Mouse (Mus musculus) thymus, postnatal 25 days (tissue): ENCODE results near the gene Arhgap15.

Experiments
- DNase-seq: peaks from one replicate; pipeline ENCODE4 v3.0.0; 2022

The Arhgap15 gene

DNA sequence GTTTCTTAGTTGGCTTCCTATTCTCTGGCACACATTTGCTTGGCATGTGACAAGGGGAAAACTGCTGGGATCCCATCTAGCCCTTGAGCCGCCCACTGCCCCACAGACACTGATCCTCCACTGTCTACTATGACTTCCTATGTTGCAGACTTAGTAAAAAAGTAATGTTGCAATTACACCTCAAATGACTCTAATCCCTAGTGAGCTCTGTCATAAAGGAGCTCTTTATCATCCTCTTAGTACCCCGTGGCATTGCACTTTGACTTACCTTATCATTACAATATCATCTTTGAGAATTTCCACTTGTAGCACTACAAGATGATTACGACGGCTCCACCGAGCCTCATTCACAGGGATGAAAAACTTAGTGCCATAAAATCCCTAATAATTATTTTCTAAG is 190.6 kb downstream of the Arhgap15 start:
- no peak for DNase-seq

DNA sequence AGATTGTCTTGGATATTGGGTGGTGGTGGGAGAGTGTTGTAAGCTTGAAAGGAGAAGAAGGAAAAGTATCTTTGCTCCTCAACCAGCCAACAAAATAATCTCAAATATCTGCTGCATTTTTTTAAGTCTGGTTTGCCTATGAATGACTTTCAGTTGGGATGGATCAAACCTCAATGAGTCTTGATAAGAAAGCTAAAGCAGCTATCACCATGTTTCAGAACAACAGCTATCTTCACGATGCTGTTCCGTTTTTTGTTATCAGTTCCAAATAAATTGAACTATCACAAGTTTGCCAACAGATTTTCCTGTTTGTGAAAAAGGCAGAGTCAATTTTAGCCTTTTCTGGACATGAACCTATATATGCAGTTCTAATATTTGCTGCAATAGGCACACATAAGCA is 197.1 kb downstream of the Arhgap15 start:
- DNase-seq = no peak

DNA sequence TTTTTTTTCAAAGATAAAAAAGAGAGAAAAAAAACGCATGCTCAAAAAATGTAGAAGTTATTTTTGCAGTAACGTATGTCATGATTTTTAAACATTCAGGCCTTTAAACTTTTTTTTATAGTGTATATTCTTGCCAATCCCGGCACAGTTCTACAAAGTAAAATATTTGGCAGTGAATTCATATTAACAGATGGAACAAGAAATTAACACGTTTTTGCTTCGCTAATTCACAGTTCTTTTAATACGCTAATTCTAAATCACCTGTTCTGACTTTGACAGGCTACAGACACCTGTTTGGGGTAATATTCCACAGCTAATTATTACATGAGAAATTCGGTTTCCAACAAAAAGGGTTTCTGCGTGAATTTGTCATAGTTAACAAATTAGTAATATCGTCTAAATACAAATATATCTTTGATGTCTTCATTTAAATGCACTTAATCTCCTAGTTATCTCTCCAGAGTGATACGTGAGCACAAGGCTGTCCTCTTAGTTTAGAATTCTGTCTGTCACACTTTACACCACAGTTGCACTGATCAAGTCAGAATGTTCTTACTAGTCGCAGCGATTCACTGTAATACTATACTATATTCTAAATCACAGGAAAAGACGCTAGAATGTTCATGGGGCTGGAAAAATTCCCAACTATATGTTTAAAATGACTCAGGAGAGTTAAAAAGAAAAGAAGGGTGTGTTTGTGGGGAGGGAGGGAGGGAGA is 201.3 kb downstream of the Arhgap15 start:
- DNase-seq = no peak

DNA sequence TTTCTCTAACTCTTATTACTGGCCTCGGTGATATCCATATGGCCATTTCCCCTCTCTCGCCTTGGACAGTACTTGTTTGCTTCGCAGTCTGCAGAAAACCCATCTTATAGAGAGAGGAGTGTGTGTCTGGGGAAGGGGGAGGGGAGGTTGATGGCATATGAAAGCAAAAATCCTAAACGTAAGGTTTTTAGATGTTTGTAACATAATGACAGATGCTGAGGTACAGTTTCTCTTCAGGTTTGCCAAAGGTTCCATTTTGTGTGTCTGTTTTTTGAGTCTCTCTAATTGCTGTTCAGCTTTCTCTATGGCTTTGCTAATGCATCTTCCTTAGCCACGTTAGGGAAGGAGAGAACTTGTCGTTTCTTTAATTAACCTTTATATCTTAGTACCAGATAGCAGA is 202.1 kb downstream of the Arhgap15 start:
- no peak for DNase-seq

DNA sequence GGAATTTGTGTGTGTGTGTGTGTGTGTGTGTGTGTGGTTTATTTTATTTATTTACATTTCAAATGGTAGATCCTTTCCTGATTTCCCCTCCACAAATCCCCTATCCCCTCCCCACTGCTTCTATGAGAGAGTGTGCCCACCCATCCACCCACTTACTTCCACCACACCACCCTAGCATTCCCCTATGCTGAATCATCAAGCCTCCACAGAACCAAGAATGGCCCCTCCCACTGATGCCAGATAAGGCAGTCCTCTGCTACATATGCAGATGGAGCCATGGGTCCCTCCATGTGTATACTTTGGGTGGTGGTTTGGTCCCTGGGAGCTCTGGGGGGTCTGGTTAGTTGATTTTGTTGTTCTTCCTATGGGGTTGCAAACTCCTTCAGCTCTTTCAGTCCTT is 210.6 kb downstream of the Arhgap15 start:
- DNase-seq = no peak

DNA sequence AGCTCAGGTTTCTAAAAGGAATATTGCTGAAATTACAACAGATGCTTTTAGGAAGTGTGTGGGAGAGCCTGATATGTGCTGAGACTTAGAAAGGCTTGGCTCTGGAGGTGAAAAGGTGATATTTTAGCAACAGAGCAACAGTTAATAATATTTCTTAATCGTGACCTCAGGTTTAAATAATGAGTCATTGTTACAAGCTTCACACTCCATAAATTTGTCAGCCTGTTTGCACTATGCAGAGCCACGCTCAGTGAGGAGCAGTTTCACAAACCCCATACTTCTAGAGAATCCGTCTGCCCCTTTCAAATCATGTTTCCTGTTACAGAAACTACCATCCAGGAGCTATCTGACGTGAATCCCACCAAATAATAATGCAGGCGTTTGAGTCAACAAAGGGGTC is 213.8 kb downstream of the Arhgap15 start:
- DNase-seq = no peak

DNA sequence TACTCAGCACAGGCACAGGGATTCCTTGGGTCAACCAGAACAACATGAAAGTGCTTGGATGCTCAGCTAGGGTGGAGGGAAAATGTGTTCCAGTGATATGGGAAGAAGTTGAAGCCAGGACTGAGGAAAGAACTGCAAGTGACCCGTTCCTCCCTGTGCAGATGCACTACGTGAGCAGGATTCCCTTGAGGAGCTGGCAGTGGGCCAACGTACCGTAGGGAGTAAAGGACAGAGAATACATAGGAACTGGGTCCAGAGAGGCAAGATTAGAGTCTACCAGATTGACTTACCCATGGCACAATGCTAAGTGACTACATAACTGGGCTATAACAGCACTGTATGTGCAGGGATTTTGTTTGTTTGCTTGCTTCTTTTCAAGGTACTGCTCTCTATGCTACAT is 220.0 kb downstream of the Arhgap15 start:
- no peak for DNase-seq

DNA sequence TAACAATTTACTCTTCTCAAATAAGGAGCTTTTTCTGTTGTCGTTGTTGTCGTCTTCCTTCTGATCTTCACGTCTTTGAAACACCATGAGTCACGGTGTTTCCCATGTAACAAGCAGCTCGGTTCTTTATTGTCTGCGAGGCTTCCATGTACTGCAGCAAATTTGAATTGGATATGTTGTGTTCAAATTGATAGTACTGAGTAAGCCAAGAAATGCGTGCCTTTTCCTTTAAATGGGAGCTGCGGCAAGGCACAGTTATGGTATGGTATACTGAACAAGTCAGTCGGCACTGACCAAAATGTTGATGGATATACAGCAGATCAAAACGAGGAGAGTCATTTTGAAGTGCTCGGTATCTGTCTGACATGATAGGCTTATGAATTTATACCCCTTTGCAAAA is 229.1 kb downstream of the Arhgap15 start:
- DNase-seq = no peak

DNA sequence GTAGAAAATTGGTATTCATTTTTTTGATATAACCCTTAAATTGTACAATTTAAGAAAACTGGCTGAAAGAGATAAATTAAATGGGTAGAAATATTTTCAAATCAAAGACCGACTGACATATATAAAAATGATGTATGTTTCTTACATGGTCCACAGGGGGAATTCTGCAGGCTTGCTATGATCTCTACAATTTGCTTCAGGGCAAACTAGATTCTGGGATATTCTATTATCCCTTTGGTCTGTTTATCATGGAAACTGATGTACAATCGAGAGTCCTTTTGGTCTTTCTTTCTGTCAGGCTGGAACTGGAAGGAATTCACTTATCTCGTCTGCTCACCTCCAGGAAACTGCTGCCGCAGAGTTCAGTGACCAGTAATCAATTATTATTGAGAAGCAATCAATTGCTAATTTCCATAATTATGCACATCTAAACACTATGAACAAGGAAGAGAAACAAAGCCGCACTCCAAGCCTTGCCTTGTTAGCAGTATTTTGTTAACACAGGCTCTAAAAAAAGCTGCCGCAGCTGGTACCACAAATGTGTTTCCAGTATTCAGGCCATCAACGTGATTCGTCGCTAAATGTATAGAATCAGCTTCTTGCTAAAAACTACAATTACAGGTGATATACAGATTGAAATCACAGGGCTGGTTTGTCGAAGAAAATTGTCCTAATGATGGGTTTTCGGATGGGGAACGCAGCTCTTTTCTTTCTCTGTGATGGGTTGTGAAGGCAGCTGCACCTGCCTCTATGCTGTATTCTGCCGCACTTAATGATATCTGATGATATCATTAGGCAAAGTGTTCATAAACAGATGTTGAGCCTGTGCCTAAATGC is 229.8 kb downstream of the Arhgap15 start:
- DNase-seq = no peak

DNA sequence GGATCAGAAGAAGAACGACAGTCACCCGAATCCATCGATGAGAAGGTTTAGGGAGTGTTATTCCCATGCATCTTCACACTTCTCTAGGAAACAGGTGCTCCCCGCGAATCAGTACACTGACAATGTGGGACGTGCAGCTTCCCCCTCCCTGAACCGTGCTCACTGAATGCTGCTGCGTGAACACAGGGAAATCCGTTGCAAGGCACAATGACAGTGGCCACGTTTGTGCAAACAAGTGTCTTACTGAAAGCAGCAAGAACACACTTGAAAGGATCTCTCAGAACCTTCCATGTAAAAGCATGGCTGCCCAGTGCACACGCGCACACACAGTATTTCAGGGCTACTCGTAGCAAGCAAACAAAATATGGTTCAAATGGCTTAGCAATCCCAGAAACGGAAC is 237.4 kb downstream of the Arhgap15 start:
- DNase-seq = no peak

DNA sequence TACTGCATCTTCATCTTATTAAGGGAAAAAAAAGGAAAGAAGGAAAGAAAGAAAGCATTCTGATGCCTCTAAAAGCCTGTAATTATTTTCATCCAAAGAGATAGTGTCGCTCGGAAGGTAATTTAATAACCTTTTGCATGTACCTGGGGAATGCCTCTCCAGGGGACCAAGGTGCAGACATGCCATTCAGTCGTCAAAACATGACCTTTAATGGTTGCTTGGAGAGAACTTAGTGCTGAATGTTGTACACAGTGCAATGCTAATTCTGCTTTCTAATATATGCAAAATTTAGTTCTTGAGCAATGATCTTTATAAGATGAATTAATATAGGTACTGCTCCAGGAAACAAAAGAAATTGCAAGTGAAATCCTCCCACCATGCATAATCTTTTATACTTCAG is 239.3 kb downstream of the Arhgap15 start:
- no peak for DNase-seq

DNA sequence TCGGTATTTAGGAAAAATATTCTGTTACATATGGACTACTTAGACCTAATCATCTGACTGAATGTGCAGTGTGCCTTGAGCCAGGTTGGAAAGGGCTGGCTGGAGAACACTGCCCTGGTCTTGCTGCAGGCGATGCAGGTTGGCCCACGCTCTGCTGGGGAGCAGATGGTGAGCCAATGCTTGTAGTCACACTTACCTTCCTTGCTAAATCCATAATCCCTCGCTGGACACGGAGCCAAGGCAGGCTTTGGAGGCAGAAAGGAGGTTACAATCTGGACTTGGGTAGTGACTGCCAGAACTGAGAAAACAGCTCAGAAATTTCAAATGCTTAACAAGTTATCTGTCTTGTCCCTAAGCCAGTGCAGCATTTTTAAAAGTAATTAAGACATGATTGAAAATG is 241.2 kb downstream of the Arhgap15 start:
- no peak for DNase-seq

DNA sequence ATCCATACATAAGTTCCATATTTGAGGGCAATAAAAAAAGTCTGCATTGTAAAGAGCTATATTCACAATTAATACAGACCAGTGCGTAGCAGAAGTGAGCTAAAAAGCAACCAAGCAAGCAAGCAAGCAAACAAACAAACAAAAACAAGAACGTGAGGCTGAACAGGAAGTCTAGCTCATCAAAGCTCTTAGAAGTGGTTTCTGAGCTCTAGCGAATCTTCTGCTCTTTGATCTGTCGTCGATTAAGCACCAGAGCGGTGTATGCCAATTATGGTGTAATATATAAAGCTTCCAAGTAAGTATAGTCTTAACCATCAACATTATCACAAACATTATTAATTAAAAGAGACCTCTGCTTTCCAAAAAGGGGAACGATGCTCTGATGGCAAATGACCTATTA is 243.9 kb downstream of the Arhgap15 start:
- no peak for DNase-seq

DNA sequence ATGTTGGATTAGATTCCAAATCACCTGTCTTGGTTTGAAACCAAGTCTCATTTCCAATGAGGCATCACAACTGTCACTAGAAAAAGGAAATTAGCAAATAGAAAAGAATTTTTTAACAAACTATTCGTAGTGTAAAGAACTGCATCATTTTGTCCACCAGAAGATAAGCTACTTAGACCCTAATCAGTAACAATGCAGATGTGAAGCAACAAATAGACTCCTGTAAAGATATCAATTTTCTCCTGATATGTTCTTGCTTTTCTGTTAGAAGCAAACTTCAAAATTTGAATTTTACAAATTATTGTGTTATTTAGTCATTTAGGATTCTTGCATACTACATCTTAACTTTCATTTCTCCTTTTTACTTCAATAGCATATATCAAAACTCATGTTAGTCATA is 253.8 kb downstream of the Arhgap15 start:
- no peak for DNase-seq

DNA sequence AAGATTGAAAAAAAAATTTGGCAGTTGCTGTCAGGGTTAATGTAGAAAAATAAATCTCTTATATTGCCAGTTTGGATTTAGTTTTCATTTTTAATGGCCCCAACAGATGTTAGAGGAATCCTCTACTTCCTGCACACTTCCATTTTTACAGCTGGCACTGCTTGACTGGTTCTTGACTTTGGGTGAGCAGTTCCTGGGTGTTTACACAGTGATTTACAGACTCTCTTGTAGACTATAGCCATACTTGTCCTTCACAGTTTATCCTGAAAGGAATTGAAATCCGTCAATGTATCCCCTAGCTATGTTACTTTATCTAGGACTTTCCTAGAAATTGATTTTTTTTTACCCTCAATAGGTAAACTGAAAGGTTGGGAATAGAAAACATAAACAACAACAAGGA is 261.6 kb downstream of the Arhgap15 start:
- DNase-seq = no peak

DNA sequence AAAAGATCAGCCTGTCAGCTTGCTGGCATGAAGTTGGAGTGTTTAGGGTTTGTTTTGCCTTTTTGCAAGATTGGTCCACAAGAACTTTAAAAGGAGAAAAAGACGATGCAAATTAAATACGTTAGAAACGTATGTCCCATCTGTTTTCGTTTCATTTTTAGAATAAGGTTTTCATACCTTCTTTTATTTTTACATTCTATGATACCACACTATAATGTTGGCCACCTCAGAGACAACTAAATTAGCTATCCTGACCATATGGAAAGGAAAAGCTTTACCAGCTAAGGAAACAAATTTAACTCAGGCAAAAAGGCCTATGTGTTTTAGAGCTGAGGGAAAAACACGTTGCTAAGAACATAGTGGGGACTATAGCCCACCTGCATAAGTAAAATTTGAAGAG is 264.8 kb downstream of the Arhgap15 start:
- DNase-seq = no peak

DNA sequence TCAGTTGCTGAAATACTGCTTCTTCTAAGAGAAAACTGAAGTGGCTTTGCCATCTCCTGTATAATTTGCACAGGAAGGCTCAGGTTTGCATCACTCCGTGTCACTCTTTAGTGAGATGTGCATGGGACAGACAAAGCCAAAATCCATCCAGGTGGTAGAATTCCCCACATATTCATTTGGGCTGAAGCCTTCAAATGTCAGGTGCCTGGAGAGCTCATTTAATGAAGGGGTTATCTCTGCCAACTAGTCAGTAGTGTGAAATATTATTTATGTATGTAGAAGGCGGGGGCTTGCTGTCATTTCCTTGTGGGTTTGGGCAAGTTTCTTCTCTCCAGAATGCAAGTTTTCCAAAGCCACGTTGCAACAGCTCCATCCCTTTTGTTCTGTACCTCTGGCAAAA is 268.1 kb downstream of the Arhgap15 start:
- no peak for DNase-seq

DNA sequence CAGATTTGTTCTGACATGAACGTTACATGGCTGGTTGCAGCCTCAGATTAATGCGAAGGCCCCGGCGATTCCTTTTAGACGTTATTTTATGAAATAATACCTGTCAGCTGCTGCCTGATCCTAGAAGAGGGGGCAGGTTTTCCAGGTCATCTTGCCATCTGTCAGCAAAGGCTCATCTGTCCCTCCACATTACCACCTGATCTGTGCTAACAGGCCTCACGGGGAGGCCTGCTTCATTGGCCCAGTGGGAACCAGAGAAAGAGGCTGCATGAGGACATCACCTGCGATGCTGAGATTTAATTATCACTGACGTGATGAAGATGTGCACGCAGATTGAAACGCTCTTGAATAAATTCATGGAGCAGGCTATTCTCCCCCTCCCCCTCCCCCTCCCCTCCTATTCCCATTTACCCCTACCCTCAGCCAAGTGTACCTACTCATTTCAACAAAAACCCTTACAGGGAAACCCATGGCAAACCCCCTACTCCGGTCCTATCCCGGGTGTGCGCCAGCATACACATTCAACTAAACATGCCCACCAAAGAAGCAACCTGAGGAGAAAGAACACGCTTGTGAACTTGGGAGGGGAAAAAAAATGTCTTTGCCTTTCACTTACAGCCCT is 268.9 kb downstream of the Arhgap15 start:
- no peak for DNase-seq

DNA sequence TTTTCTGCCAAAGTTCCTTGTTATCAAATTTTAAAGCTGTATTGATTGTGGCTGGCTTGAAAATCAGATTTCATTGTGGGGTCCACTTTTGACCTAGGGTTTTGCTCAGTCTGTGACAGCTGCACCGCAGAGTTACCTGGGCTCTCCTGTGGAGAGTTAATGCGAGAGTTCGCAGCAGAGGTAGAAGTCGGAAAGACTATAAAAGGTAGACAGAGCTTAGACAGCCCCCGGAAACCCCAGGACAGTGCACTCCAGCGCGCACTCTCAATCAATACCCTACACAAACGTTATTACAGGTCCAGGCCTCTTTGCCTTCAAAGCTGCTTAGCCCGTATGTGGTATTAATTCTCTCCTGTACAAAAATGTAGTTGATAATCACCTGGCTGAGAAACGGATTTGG is 269.4 kb downstream of the Arhgap15 start:
- no peak for DNase-seq

DNA sequence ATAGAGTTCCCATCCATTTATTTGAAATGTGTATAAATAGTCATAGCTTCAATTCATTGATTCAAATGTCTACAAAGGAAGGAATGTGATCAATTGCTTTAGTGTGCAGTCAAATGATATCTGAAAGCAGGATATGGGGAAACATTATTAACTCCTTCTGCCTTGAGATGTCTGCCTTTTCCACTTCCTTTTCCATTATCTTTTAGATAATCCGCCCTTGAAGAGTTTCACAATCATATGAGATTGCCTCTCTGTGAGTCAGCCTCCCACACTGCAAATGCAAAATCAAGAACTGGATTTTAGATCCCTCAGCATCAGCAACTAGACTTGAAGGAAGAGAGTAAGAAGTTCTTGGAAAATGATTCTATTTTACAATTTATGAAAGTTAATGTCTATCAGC is 276.1 kb downstream of the Arhgap15 start:
- DNase-seq = no peak

DNA sequence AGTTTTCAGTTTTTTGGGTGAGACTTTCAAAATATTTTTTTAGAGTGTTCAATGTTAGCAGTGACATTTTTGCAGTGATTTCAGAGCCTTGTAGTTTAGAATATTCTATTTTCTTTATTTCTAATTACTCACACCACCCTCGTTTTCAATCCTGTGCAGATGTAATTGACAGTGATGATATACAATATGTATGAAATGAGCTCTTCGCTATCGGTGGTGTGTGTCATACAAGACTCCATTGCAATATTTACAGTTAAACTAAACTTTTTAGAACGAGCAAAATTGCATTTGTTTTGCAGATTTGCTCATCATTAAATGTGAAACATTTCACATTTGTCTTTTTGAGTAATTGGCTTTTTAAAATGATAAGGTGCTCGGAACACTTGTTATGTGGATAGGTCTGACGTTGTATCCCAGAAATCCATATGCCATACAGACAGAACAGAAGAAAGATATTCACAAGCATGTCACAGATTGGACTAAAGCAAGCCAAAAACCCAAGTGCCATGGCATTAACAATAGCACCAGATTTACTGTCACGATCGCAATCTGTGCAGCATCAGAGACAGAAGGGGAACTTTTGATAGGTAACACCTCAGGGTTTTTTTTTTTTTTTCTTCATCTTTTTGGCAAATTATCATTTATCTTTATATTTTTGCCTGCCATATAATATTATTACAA is 280.6 kb downstream of the Arhgap15 start:
- no peak for DNase-seq

DNA sequence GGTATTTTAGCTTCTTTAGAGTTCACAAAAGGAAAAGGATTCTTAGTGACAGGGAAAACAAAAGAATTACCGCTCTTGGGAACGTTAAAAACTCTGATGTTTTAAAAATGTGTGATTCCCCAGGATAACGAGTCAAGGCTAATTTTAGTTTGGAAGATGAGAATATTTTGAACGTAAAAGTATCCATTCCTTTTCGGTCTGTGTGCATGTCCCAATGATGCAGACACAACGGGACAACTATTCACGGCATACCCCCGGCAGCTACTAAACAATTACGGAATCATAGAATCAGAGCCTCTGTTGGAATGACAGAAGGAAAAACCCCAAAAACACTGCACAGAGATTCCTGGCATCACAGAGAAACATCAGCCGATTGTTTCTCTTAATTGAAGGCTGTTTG is 281.2 kb downstream of the Arhgap15 start:
- no peak for DNase-seq

DNA sequence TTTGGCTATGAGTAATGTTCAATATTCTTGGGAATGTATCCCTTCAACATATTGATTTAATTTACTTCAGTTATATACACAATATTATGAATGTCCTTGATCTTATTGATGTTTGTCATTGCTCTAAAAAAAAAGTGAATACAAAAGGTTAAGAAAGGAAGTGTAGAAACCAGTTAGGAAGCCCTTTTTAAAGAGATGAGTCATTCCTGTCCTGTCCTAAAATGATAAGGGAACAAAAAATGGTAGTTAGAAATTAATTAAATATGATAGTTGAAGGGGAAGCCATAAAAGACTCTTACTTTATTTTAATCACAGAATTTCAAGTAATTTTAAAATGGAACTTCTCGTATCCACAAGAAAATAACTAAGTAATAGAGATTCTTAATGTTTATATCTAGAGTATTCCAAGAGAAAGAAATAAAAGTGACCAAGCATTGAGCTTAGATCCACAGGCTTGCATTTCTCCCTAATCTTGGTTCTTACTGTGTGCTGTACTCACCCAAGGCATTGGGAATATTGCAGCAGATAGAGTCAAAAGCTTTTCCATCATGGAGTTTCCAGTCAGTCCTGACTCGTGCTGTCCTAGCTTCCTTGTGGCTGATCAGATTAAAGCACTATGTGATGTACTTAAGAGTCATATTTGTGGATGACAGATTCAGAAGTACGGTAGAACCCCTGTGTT is 291.0 kb downstream of the Arhgap15 start:
- no peak for DNase-seq
